Mouse (Mus musculus) brain, adult 2 months (tissue): ENCODE measurements at regions not wholly inside any gene's neighbourhood (a gene's known extent, or its start where the extent isn't known, plus 50 kb on each side); places are given as distances from the start of the nearest gene placed in this dataset.

Source experiments
- DNase-seq: peaks from one replicate; pipeline ENCODE4 v3.0.0; 2011; ENCODE audit warnings: low read depth, low spot score

DNA sequence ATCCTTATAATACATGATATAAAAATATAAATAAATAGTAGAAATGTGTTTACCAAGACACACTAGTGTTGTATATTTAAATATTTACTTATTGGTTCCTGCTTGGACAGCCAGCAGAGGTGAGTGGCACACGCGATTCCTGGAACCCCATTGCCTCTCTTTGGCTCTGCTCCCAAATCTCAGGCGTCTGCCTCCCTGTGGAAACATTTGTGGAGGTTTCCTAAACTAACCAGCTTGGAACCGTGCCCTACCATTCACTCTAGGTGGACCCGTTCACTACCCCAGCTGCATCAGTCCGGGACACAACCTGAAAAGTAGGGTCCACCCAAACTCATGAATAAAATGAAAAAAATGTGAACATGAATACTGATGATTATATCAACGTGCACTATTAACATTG, 404.0 kb upstream of the Defb41 start:
- peak; percentile 21 for DNase-seq

DNA sequence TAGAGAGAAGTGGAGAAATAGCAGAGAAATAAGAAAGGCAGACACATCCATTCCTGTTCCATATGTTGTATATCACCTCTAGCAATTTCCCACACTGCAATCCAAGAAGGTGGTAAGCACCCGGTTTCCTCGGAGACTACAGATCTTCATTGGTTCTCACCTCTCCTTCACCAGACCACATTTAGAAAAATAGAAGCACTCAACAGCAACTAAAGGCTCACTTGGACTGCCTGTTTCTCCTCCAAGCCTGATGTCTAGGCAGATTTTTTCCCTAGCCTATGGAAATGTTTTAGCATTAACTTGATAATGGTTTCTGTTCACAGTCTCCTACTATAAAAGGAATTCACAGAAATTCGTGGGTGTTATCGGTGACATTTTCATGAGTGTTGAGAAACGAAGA, 403.3 kb upstream of the Defb41 start:
- DNase-seq: peak; percentile 63

DNA sequence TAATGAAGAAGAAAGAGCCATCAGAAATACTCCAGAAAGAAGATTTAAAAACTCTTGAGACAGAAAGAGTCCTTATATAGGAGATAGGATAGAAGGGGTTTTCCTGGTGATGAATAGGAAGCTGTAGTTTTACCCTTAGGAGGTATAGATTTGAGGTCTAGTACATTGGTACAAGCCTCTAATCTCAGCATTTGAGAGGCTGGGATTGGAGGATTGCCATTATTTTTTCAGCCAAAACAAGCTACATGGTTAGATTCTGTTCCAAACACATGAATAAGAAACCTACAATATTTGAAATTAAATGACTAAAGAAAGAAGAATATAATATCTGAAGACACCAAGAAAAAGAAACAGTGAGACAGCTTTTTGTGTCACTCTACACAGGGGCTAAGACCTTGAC, 375.9 kb upstream of the Defb41 start:
- DNase-seq: peak; percentile 79

DNA sequence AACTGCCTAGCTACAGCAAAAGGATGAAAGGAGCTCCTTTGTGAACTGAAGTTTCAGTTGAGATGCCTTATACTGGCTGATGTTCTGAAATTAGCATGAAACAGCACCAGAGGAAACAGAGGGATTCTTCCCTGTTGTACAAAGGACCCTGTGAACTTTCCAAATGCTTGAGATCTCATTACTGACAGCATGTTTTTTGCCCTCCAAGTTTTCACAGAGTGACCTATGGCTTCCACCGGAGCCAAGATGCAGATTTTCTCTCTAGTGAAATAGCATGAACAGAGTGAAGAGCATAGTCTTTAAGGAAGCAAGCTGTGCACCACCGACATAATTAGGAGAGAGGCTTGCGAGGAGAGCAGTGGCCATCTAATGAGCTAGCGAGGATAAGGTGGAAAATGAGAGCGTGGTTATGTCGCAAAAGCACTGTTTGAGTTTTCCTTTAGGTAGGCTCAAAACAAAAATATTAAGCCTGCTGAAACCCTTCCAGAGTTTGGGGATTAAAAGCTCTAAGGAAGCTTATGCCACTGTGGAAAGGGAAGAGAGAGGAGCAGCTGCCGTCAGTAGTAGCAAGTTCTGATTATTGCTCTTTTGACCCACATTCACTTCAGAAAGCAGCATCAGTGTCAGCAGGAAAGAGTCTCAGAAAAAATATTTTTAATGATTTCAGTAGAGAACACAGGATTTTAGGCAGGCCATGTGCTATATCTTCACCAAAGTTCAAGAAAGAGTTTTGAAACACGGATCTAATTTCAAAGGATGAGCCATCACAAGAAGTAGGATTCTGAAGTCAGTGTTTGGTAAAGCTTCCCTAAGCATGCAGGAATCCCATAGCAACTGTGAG, 374.7 kb upstream of the Defb41 start:
- peak; percentile 20 for DNase-seq

DNA sequence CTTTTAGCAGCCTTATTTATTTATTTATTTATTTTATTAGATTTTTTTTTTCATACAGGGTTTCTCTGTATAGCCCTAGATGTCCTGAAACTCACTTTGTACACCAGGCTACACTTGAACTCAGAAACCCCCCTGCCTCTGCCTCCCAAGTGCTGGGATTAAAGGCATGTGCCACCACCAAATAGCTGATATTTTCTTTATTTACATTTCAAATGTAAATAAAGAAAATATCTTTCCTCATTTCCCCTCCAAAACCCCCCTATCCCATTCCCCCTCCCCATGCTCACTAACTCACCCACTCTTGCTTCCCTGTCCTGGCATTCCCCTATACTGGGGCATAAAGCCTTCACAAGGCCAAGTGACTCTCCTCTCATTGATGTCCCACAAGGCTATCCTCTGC, 372.4 kb upstream of the Defb41 start:
- no peak for DNase-seq

DNA sequence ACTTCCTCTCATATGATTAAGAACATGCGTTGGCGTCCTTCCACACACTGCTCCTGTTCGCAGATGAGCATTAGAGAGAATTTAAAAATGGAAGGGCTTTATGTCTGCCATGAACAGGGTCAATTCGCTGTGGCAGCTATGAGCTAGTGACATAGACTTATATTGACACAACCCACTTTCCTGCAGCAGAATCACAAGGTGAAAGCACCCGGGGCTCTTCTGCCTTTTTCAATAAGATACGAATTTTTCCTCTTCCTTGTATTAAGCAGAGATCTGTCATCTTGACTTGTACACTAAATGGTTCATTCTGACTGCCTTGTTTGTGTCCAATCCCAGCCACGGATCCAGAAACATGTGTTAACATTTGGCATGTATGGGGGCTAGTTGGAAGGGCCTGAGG, 345.3 kb upstream of the Defb41 start:
- DNase-seq: no peak

DNA sequence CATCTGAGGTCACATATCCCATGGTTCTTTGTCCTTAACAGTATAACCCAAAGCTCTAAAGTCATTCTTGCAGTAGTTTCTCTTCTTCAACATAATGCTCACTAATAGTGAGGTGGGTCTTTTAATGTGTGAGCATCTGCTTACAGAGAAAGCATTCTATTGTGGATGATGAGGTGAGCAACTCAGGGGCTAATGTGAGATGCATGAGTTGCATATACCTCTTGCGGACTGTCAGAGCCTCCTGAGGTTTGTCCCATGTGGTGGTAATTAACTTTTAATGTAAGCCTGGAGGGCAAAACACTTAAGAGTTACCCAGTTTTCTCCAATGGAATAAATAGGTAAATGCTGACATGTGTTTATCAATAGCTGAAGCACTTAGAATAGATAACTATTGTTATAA, 334.9 kb upstream of the Defb41 start:
- no peak for DNase-seq

DNA sequence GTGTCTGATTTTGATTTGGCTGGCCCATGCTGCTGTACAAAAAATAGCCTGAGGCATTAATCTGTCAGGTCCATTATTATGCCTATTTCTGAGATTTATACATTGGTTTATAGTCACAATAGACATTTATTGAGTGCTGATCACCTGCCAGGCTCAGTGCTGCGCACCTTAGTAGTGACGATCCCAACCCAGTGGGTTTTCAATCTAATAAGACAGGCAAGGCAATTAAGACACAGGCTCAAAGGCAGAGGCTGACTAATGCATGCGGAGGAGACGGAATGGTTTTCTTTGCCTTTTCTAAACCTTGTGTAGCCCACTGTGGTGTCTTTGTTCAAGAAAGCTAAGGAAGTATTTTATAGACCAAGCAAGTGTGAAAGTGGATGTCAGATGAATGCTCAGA, 334.0 kb upstream of the Defb41 start:
- DNase-seq: no peak

DNA sequence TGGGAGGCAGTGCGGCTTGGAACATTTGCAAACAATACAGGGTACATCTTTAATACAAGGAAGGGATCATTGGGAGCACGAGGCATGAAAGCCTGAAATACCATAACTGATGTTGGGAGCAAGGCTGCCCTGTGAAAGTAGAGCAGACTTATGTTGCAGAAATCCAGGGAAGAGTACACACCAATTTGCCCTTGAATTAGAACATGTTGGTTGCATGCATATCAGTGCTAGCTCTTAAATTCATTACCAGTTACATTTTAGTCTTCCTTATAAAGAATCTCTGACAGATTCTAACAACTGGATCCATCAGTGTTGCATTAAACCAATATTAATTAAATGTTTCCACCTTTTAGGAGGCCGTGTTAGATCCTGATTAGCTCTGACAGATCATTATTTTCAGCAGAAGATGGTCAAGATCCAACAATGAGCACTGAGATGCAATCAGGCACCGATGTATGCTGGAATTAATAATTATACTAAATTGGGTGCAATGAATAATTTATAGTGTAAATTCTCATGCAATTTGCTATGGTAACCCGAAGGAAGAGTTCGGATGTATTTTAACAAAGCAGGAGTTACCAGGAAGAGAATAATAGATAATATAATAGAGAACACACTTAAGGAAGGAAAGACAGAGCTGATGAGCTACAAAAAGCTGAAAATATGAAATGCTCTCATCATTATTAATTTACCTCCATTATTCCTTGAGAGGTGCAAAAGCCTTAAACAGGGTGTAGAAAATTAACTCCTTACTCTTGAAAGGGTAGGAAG, 318.6 kb upstream of the Defb41 start:
- no peak for DNase-seq

DNA sequence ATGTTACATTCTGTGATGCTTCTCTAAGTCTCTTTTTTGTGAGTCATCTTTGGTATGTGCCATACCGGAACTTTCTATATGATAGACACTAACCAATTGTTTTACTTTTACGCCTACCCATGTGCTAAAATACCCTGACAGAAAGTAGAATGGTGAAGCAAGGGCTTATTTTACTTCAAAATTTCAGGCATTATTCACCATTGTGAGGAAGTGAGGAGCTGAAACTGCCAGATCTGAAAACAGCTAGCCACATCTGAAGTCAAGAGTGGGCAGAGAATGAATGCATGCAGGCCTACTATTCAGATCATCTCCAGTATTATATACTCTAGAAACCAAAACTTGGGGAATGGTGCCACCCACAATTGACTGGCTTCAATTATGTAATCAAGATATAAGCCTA, 313.7 kb upstream of the Defb41 start:
- DNase-seq: peak; percentile 61

DNA sequence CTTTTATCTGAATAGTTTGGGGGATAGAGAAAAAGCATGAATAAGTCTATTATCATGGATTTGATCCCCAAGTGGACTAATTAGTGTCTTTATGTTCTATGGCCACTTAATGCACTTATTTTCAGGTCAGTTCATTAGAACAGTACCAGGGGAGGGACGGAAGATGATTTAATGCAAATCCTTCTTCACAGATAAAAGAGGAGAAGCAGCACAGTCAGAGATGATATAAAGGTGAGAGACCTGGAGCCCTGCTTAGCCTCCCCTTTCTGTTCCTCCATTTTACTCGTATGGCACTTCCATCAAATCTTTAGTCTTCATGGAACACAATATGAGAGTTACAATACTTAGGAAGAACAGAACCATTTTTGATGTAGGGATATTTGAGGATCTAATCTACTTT, 302.1 kb upstream of the Defb41 start:
- DNase-seq: no peak

DNA sequence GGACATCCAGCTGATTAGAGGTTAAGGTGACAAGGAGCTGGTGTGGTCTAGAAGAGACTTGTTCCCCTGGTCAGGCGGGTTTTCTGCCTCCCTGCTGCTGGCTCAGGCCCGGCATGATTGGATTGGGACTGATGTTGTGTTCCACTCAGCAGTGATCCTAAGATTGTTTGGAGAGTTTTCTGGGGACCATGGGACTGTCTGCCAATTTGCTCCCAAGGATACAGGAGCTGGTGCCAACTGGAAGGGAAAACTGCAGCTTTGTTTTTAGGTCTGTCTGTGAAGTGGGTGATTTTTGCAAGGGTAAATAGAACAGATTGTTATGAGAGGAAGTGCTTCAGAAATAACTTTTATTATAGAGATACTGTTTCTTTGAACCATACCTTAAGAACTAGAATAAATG, 286.3 kb upstream of the Defb41 start:
- DNase-seq: peak; percentile 59

DNA sequence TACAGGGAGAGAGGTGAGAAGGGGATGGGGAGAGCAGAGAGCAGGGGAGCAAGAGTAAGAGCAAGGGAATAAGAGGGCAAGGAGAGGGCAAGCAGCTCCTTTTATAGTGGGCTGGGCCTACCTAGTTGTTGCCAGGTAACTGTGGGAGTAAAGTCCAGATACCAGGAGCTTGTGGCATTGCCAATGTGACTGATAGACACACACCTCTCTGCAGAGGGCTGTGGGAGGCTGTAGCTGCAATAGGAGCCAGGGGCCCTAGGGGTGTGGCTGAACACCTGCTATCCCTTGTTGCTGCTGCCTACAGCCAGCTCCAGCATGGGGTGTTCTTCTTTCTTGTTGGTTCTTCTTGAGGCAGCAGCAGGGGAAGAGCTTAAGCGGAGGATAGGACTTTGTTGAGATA, 266.8 kb upstream of the Defb41 start:
- no peak for DNase-seq

DNA sequence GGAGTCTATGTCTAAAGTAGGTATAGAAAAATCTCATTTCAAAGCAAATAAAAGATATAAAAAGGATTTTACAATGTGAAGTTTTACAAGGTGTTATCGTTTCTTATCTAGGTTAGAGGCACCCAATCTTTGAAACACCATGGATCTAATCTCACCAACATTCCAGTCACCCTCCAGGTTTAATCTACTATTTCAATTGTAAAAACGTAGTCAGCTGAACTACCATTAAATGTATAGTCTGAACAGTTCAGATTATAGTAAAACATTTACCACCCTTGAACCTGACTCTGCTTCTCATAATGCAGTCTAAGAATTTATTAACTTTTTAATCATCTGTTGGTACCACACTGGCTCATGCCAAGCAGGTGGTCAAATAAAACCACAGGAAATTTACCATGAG, 259.5 kb upstream of the Defb41 start:
- DNase-seq: no peak

DNA sequence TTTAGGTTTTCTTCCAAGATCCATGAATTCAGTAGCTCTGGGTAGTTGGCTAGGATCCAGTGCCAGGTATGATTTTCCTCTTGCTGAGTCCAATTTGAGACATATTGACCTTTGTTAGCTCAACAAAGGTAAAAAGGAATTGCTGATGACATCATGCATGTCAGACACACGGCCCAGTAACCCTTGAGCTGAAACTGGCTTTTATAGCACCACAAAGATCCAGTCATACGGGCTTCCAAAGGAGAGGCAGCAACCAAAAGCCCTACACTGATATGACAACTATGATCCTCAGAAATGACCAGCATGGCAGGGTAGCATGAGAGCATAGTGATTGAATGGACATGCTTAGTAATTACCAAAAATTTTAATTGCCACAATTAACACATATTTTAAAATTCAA, 258.0 kb upstream of the Defb41 start:
- DNase-seq: no peak

DNA sequence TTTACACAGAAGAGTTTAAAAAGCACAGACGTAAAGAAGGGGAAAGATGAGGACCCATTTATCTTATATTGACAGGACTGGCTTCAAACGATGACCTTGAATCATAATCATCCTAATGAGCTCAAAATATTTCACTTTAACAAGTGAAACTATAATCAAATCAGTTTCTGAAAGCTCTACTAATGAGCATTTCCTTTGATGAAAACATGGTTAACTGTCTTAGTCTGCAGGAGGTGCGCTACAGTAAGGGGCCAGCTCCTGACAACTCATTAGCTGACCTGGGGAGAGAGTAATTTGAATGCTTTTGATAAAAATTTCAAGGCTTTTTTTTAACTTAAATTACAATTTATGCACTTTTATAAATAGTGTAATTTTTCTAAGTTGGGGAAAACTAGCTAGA, 247.8 kb upstream of the Defb41 start:
- DNase-seq: no peak

DNA sequence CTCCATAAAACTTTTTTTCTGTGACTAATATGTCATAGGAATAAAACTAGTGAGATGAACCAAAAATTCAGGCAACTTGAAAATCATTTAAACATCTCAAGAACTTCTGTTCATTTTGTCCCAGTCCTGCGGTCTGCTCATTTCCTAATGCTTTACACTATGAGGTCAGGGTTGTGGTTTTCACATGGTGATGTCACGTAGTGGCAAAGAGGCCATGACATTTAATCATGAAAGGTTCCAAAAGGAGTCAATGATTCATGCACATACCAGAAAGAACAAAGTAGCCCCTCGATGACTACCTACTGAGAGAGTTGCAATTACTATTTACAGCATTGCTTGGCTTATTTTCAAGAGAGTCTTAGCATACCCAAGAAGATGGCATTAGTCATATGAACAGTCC, 233.6 kb upstream of the Defb41 start:
- no peak for DNase-seq

DNA sequence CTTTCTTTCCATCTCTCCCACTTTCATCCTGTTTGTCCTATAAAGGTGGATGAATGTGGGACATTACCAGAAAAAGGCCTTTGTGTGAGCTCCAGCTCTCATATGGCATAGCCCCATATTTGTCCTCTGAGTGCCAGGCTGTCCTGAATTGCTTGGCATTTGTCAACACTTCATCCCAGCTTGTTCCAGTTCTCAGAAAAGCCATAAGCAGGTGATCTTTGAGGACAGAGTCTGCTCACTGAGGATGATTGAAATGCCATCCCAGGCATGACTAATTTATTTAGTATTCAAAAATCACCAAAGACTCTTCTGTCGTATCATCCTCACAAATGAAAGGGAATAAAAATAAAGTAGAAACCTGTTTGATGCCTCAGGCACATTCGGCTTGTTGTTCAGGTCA, 203.6 kb upstream of the Defb41 start:
- peak; percentile 83 for DNase-seq

DNA sequence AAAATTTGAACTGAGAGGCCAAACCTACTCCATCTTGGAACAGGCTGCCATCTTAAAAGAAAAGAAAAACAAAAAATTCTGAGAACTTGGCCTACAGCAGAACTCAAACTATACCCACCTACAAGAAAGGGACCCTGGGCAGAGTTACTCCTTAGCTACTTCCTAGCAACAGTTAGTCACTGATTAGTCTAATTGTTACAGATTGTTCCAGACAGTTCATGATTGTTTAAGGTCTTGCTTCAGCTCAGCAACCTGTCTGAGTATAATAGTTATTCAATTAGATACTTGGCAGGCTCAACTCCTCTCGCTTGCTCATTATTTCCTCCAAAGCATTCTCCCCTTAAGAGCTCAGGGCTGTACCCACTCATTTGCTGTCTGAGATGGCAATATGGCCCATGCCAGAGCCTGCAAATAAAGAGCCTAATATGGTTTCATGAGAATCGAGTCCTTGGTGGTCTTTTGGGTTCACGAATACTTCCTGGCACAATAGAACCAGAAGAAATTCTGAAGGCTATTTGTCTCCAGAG, 200.4 kb upstream of the Defb41 start:
- no peak for DNase-seq

DNA sequence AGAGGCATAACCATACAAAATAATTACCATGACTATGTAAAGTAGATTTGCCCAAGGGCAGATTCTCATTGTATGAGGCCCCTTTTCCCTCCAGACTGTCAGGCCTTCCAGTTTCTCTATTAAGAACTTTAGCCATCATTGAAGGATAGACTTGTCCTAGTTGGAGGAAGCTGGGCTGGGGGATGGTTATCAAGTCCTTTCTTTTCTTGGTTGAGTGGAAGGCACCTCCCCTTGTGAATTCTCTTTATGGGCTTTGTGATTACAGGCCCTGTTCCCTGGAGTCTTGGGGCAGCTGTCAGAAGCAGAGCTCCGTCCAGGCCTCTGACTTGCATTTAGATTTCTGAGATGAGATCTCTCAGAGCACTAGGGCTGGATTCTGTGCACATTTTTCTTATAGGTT, 198.3 kb upstream of the Defb41 start:
- no peak for DNase-seq

DNA sequence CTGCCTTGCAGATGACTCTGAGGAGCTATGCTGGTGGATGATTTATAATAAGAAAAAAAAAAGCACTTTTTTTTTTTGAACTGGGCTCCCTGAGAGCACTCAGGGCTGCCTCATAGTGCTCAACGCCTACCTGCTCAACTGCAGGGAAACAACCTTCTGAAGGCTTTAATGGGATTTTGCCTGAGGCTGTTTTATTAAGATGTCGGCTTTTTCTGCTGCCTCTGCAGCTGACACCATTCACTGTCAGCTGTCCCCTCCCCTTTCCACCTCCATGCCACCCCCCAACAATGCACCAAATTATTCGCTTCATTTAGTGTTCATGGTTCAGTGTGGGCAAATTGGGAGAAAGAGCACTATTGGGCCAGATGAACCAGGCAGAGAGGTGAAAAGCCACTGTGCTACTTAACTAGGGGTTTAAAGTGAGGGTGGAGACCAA, 151.4 kb upstream of the Defb41 start:
- DNase-seq: peak; percentile 26

DNA sequence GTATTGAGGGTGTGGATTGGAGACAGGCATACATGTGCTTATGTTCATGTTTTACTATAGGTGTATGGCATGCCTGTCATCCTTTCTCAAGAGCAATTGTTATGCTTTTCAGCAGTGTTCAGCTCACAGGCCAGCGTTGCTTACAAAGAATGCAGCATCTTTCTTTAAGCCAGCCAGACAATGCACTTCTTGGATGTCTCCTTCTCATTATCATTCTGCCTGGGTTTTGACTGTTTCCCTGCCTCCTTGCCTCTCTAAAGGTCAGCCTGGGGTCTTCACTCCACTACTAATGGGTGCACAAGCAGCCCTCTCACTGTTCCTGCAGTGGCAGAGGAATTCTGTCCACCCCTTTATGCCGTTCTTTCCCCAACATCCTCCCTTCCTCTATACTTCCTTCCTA, 150.9 kb upstream of the Defb41 start:
- DNase-seq: no peak

DNA sequence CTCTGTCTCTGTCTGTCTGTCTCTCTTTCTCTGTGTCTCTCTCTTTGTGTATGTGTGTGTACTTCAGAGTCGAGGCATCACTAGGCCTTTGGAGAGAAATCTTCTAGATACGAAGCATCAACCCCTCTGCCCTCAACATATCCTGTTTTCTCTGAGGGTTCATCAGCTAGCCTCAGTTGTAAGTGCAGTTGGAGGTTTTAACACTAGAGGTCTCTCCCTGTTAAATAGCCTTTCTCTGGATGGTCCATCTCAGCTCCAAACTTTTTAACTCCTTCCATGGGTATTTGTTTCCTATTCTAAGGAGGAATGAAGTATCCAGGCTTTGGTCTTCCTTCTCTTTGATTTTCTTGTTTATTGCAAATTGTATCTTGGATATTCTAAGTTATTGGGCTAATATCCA, 147.8 kb upstream of the Defb41 start:
- peak; percentile 10 for DNase-seq
